Mouse (Mus musculus): Measurements from ENCODE around the gene Anks1b. TPM values are rescaled to one million over a fixed set of nuclear protein-coding genes. Genes with fewer than 3 reads are reported as not detected.

Gene Anks1b
- polyA plus RNA-seq, 1 experiment from 2014 or later: 1.9 TPM

DNA sequence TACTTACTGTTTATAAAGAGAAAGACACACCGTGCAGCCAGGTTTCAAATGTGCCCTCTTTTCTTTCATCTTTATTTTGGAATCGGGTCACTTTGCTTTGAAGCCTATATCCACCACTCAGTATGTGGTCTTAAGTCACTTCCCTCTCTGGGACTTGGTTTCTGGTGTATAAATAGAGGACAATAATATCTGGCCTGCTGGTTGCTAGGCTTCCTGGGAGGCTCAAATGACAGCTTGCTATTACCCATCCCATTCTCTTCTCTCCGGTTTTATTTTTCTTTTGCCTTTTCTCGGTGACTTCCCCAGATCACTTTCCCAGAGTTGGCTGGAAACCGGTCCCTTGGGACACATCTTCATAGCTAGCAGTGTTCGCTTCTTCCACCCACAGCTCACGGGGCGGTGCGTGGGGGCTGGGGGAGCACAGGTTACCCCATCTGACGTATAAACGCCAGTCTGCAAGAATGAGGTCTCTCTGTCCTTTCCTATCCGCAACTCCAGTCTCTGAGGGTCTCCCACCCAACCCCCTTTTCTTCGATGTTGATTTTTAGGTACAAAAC is 815.5 kb downstream of the Anks1b start:
- no peaks in the 10 kb centered on the region for H3K36me3 ChIP-seq (ENCODE audit: control insufficient read depth, insufficient read depth)
- H3K9me3 ChIP-seq (ENCODE audit: control insufficient read depth): no peaks in the 10 kb centered on the region
- no peak for TF ChIP-seq CTCF (IDR thresholded peaks at IDR 0.05; ENCODE audit: low read depth)
- no peaks in the 10 kb centered on the region for H3K4me1 ChIP-seq (replicated peaks; ENCODE audit: control insufficient read depth, insufficient read depth, low read length)
- WGBS: 83% methylated on average over 13 of the region's 13 CpGs
- no peak overlapping the region for H3K27ac ChIP-seq (ENCODE audit: low read depth, low read length)
- no peaks in the 10 kb centered on the region for H3K27me3 ChIP-seq (replicated peaks; ENCODE audit: control insufficient read depth, insufficient read depth, low read length)
- H3K4me3 ChIP-seq (ENCODE audit: low read depth, low read length): no peak overlapping the region
- H3K4me2 ChIP-seq (replicated peaks; ENCODE audit: low read depth): no peak overlapping the region
- ATAC-seq: no peak
- no peak overlapping the region for H3K9ac ChIP-seq (ENCODE audit: low read depth, low read length)

DNA sequence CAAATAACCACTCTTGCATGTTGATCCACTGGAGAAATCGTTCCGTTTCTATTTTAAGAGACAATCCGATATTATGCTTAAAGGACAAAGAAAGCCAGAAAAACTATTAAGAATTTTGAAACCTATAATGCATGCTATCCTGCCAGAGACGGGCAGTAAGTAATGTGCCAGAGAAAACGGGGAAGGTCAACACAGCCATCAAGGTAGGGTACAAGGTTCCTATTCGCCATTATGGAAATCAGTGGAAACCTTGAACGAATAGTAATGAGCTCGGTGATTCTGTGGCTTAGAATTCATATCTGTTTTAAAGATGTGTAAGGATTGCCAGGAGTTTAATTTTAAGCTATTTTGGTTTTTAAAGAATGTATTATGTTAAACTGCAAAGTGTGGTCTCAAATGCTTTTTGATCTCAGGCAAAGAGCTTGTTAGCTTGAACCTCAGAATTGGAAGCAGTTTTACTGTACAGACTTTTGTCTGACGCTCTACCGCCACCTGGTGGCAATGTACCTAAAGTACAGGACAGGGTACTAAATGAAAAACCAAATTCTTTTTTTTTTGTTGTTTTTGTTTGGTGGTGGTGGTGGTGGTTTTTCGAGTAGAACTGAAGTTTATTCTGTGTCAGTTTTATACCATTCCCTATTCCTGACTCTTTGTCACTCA is 816.7 kb downstream of the Anks1b start:
- Histone ChIP-seq H3K9me3 (ENCODE audit: control insufficient read depth) (no peaks in the 10 kb centered on the region), H3K27me3 (replicated peaks; ENCODE audit: control insufficient read depth, insufficient read depth, low read length) (no peaks in the 10 kb centered on the region), H3K9ac (ENCODE audit: low read depth, low read length) (no peak overlapping the region), H3K36me3 (ENCODE audit: control insufficient read depth, insufficient read depth) (no peaks in the 10 kb centered on the region), H3K27ac (ENCODE audit: low read depth, low read length) (no peak overlapping the region), H3K4me3 (ENCODE audit: low read depth, low read length) (no peak overlapping the region), H3K4me2 (replicated peaks; ENCODE audit: low read depth) (no peak overlapping the region), H3K4me1 (replicated peaks; ENCODE audit: control insufficient read depth, insufficient read depth, low read length) (no peaks in the 10 kb centered on the region)
- no peak for ATAC-seq
- TF ChIP-seq CTCF (IDR thresholded peaks at IDR 0.05; ENCODE audit: low read depth): peak; percentile 86
- WGBS: 61% methylated on average over 11 of the region's 11 CpGs

DNA sequence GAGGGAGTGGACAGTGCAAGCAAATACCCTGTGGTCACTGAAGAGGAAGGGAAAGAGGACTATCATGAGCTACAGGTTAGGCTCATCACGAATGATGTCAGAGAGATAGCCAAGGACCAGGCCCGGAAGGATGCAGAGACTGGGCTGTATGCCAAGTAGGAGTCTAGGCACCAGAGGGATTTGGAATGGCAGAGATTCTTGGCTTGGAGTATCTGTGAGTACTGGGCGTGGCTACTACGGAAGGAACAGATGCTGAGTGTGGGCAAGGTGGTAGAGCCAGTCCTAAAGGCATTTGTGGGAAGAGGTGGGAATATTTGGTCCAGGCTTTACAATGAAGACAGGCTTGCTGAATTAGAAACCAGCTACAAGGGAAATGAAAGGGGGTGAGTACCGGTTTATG is 823.4 kb downstream of the Anks1b start:
- no peaks in the 10 kb centered on the region for H3K36me3 ChIP-seq (ENCODE audit: control insufficient read depth, insufficient read depth)
- H3K4me2 ChIP-seq (replicated peaks; ENCODE audit: low read depth): no peak overlapping the region
- H3K27me3 ChIP-seq (replicated peaks; ENCODE audit: control insufficient read depth, insufficient read depth, low read length): no peaks in the 10 kb centered on the region
- H3K27ac ChIP-seq (ENCODE audit: low read depth, low read length): no peak overlapping the region
- H3K9ac ChIP-seq (ENCODE audit: low read depth, low read length): no peak overlapping the region
- no peaks in the 10 kb centered on the region for H3K4me1 ChIP-seq (replicated peaks; ENCODE audit: control insufficient read depth, insufficient read depth, low read length)
- H3K9me3 ChIP-seq (ENCODE audit: control insufficient read depth): no peaks in the 10 kb centered on the region
- no peak for TF ChIP-seq CTCF (IDR thresholded peaks at IDR 0.05; ENCODE audit: low read depth)
- 73% methylated on average over 5 of the region's 5 CpGs for WGBS
- H3K4me3 ChIP-seq (ENCODE audit: low read depth, low read length): no peak overlapping the region
- ATAC-seq: no peak

DNA sequence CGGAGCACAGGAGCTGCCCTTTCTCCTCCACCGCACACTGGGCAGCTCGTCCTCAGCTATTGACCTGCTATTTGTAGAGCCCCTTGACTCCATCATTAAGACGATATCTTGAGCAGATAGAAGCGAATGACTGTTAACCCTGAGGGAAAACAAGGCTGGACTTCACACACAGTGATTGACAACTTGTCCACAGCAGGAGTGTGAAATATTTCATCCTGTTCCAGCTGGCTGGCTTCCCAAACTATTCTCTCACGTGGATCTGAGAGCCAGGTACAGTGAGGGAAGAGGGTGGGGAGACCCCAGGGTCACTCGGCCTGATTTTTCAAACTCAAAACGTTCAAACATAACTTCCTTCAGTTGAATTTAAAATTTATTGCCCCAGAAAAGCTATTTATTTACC is 824.1 kb downstream of the Anks1b start:
- Histone ChIP-seq H3K4me1 (replicated peaks; ENCODE audit: control insufficient read depth, insufficient read depth, low read length) (no peaks in the 10 kb centered on the region), H3K27ac (ENCODE audit: low read depth, low read length) (no peak overlapping the region), H3K4me3 (ENCODE audit: low read depth, low read length) (no peak overlapping the region), H3K36me3 (ENCODE audit: control insufficient read depth, insufficient read depth) (no peaks in the 10 kb centered on the region), H3K9ac (ENCODE audit: low read depth, low read length) (no peak overlapping the region), H3K9me3 (ENCODE audit: control insufficient read depth) (no peaks in the 10 kb centered on the region), H3K4me2 (replicated peaks; ENCODE audit: low read depth) (no peak overlapping the region), H3K27me3 (replicated peaks; ENCODE audit: control insufficient read depth, insufficient read depth, low read length) (no peaks in the 10 kb centered on the region)
- 40% methylated on average over 8 of the region's 8 CpGs for WGBS
- ATAC-seq: no peak
- TF ChIP-seq CTCF (IDR thresholded peaks at IDR 0.05; ENCODE audit: low read depth): no peak

DNA sequence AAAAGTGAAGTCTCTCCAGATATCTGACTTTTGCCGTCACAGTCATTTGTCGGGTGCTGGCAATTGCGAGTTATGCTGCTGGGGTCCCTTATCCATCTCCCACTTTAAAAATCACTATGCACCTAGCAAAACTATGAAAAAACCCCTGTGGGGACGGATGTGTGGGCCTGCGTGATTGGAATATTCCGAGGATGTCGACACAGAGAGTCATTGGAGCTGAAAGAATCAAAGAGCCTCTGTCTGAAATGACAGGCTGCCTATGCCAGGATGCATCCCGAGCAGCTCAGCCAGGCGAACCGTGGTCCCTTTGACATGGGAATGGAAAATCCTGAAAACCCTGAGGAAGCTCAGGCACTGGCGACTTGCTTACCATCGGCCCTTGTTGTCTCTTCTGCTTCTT is 825.9 kb downstream of the Anks1b start:
- ATAC-seq: no peak
- Histone ChIP-seq H3K27ac (ENCODE audit: low read depth, low read length) (no peak overlapping the region), H3K4me1 (replicated peaks; ENCODE audit: control insufficient read depth, insufficient read depth, low read length) (no peaks in the 10 kb centered on the region), H3K9me3 (ENCODE audit: control insufficient read depth) (no peaks in the 10 kb centered on the region), H3K9ac (ENCODE audit: low read depth, low read length) (no peak overlapping the region), H3K36me3 (ENCODE audit: control insufficient read depth, insufficient read depth) (no peaks in the 10 kb centered on the region), H3K4me2 (replicated peaks; ENCODE audit: low read depth) (no peak overlapping the region), H3K27me3 (replicated peaks; ENCODE audit: control insufficient read depth, insufficient read depth, low read length) (no peaks in the 10 kb centered on the region), H3K4me3 (ENCODE audit: low read depth, low read length) (no peak overlapping the region)
- no peak for TF ChIP-seq CTCF (IDR thresholded peaks at IDR 0.05; ENCODE audit: low read depth)
- WGBS: 85% methylated on average over 12 of the region's 12 CpGs

DNA sequence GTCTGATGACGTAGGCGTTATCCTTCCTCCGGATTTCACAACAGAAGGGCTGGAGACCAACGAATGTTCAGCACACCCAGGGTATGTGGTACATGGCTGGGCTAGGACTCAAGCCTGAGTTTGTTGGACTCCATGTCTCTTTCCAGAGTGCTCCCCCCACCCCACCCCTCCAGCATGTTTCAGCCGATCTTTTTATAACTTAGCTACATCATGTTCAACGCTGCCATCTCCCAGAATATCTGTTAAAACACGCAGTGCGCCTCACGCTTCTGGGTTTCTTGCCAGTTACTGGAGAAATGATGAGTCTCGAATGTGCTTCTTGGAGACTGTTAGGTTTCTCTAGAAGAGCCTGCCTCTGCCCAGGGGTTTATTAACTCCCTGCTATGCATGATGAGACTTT is 831.3 kb downstream of the Anks1b start:
- no peaks in the 10 kb centered on the region for H3K27me3 ChIP-seq (replicated peaks; ENCODE audit: control insufficient read depth, insufficient read depth, low read length)
- H3K36me3 ChIP-seq (ENCODE audit: control insufficient read depth, insufficient read depth): no peaks in the 10 kb centered on the region
- no peak overlapping the region for H3K4me3 ChIP-seq (ENCODE audit: low read depth, low read length)
- H3K4me2 ChIP-seq (replicated peaks; ENCODE audit: low read depth): no peak overlapping the region
- H3K4me1 ChIP-seq (replicated peaks; ENCODE audit: control insufficient read depth, insufficient read depth, low read length): no peaks in the 10 kb centered on the region
- ATAC-seq: no peak
- H3K27ac ChIP-seq (ENCODE audit: low read depth, low read length): no peak overlapping the region
- WGBS: 91% methylated on average over 10 of the region's 10 CpGs
- no peaks in the 10 kb centered on the region for H3K9me3 ChIP-seq (ENCODE audit: control insufficient read depth)
- TF ChIP-seq CTCF (IDR thresholded peaks at IDR 0.05; ENCODE audit: low read depth): no peak
- no peak overlapping the region for H3K9ac ChIP-seq (ENCODE audit: low read depth, low read length)

Data from intestine, postnatal 0 days (tissue).